Mouse (Mus musculus): ENCODE data around the gene Wfdc6a. TPM values are rescaled to one million over a fixed set of nuclear protein-coding genes. Genes with fewer than 3 reads are reported as not detected.

Wfdc6a gene
- total and polyA plus RNA-seq, 2 experiments from 2014 or later = not detected

- Histone ChIP-seq H3K27me3 (ENCODE audit: insufficient read depth, low read length) (no peaks in the 10 kb centered on the region), H3K4me2 (ENCODE audit: low read depth, low read length, poor library complexity, severe bottlenecking) (peak overlapping the region; percentile 4; the same call in 1 of the 2 replicates), H3K4me1 (ENCODE audit: insufficient read depth, low read length) (no peaks in the 10 kb centered on the region; the same call in 1 of the 2 replicates), H3K9me3 (ENCODE audit: low read length) (no peaks in the 10 kb centered on the region), H3K9ac (replicated peaks; ENCODE audit: low read length, poor library complexity, severe bottlenecking) (no peak overlapping the region), H3K36me3 (ENCODE audit: insufficient read depth, low read length) (no peaks in the 10 kb centered on the region), H3K27ac (ENCODE audit: low read depth, low read length) (no peak overlapping the region), H3K4me3 (ENCODE audit: low read depth, low read length) (no peak overlapping the region)
- no peak for TF ChIP-seq CTCF (IDR thresholded peaks at IDR 0.05)
- peak; percentile 38; the same call in 1 of the 2 replicates for ATAC-seq (ENCODE audit: low FRiP score)
- WGBS = 10% methylated on average over 10 of the region's 10 CpGs
- DNase-seq (ENCODE audit: low spot score) = peak; percentile 11
Measured at GRCm38 (mm10) chr2:164549963-164550894, 35.0 kb downstream of the Wfdc6a start.

GRCm38 (mm10) chr2:164549338-164549737 is 35.9 kb downstream of the Wfdc6a start:
- 39% methylated on average over 4 of the region's 4 CpGs for WGBS

GRCm38 (mm10) chr2:164544454-164545097 is 40.7 kb downstream of the Wfdc6a start:
- no peaks in the 10 kb centered on the region for H3K36me3 ChIP-seq (ENCODE audit: insufficient read depth, low read length)
- H3K4me3 ChIP-seq (ENCODE audit: low read depth, low read length) = no peak overlapping the region
- no peak for TF ChIP-seq CTCF (IDR thresholded peaks at IDR 0.05)
- H3K9ac ChIP-seq (replicated peaks; ENCODE audit: low read length, poor library complexity, severe bottlenecking) = no peak overlapping the region
- H3K27ac ChIP-seq (ENCODE audit: low read depth, low read length) = no peak overlapping the region
- H3K27me3 ChIP-seq (ENCODE audit: insufficient read depth, low read length) = no peaks in the 10 kb centered on the region
- DNase-seq (ENCODE audit: low spot score) (no peak), ATAC-seq (ENCODE audit: low FRiP score) (no peak)
- no peaks in the 10 kb centered on the region for H3K4me1 ChIP-seq (ENCODE audit: insufficient read depth, low read length)
- H3K4me2 ChIP-seq (ENCODE audit: low read depth, low read length, poor library complexity, severe bottlenecking) = no peak overlapping the region
- WGBS = 55% methylated on average over 5 of the region's 5 CpGs
- H3K9me3 ChIP-seq (ENCODE audit: low read length) = no peaks in the 10 kb centered on the region

More at GRCm38 (mm10) chr2:164549338-164549737, 35.9 kb downstream of the Wfdc6a start:
- Histone ChIP-seq H3K4me2 (ENCODE audit: low read depth, low read length, poor library complexity, severe bottlenecking) (no peak overlapping the region), H3K27me3 (ENCODE audit: insufficient read depth, low read length) (no peaks in the 10 kb centered on the region), H3K36me3 (ENCODE audit: insufficient read depth, low read length) (no peaks in the 10 kb centered on the region), H3K27ac (ENCODE audit: low read depth, low read length) (no peak overlapping the region), H3K4me1 (ENCODE audit: insufficient read depth, low read length) (no peaks in the 10 kb centered on the region; the same call in 1 of the 2 replicates), H3K9me3 (ENCODE audit: low read length) (no peaks in the 10 kb centered on the region), H3K9ac (replicated peaks; ENCODE audit: low read length, poor library complexity, severe bottlenecking) (no peak overlapping the region), H3K4me3 (ENCODE audit: low read depth, low read length) (no peak overlapping the region)
- DNase-seq (ENCODE audit: low spot score) = no peak
- ATAC-seq (ENCODE audit: low FRiP score) = no peak
- TF ChIP-seq CTCF (IDR thresholded peaks at IDR 0.05) = no peak

GRCm38 (mm10) chr2:164543745-164544144 is 41.5 kb downstream of the Wfdc6a start:
- no peaks in the 10 kb centered on the region for H3K4me1 ChIP-seq (ENCODE audit: insufficient read depth, low read length)
- H3K36me3 ChIP-seq (ENCODE audit: insufficient read depth, low read length) = no peaks in the 10 kb centered on the region
- H3K4me3 ChIP-seq (ENCODE audit: low read depth, low read length) = no peak overlapping the region
- H3K4me2 ChIP-seq (ENCODE audit: low read depth, low read length, poor library complexity, severe bottlenecking) = no peak overlapping the region
- WGBS = 76% methylated on average over 2 of the region's 2 CpGs
- H3K9ac ChIP-seq (replicated peaks; ENCODE audit: low read length, poor library complexity, severe bottlenecking) = no peak overlapping the region
- no peak overlapping the region for H3K27ac ChIP-seq (ENCODE audit: low read depth, low read length)
- DNase-seq (ENCODE audit: low spot score) (no peak), ATAC-seq (ENCODE audit: low FRiP score) (no peak)
- H3K27me3 ChIP-seq (ENCODE audit: insufficient read depth, low read length) = no peaks in the 10 kb centered on the region
- no peaks in the 10 kb centered on the region for H3K9me3 ChIP-seq (ENCODE audit: low read length)
- no peak for TF ChIP-seq CTCF (IDR thresholded peaks at IDR 0.05)

- no peaks in the 10 kb centered on the region for H3K36me3 ChIP-seq (ENCODE audit: insufficient read depth, low read length)
- no peak overlapping the region for H3K9ac ChIP-seq (replicated peaks; ENCODE audit: low read length, poor library complexity, severe bottlenecking)
- no peak overlapping the region for H3K27ac ChIP-seq (ENCODE audit: low read depth, low read length)
- ATAC-seq (ENCODE audit: low FRiP score) (no peak), DNase-seq (ENCODE audit: low spot score) (no peak)
- 87% methylated on average over 7 of the region's 7 CpGs for WGBS
- H3K27me3 ChIP-seq (ENCODE audit: insufficient read depth, low read length) = no peaks in the 10 kb centered on the region
- no peaks in the 10 kb centered on the region for H3K4me1 ChIP-seq (ENCODE audit: insufficient read depth, low read length)
- no peak overlapping the region for H3K4me3 ChIP-seq (ENCODE audit: low read depth, low read length)
- no peak for TF ChIP-seq CTCF (IDR thresholded peaks at IDR 0.05)
- no peak overlapping the region for H3K4me2 ChIP-seq (ENCODE audit: low read depth, low read length, poor library complexity, severe bottlenecking)
- no peaks in the 10 kb centered on the region for H3K9me3 ChIP-seq (ENCODE audit: low read length)
Measured at GRCm38 (mm10) chr2:164542598-164542997, 42.6 kb downstream of the Wfdc6a start.

GRCm38 (mm10) chr2:164542132-164542531 is 43.1 kb downstream of the Wfdc6a start:
- TF ChIP-seq CTCF (IDR thresholded peaks at IDR 0.05) = no peak
- no peaks in the 10 kb centered on the region for H3K36me3 ChIP-seq (ENCODE audit: insufficient read depth, low read length)
- no peaks in the 10 kb centered on the region for H3K27me3 ChIP-seq (ENCODE audit: insufficient read depth, low read length)
- DNase-seq (ENCODE audit: low spot score) = no peak
- H3K27ac ChIP-seq (ENCODE audit: low read depth, low read length) = no peak overlapping the region
- 69% methylated on average over 5 of the region's 5 CpGs for WGBS
- H3K9me3 ChIP-seq (ENCODE audit: low read length) = no peaks in the 10 kb centered on the region
- H3K4me3 ChIP-seq (ENCODE audit: low read depth, low read length) = no peak overlapping the region
- ATAC-seq (ENCODE audit: low FRiP score) = no peak
- H3K9ac ChIP-seq (replicated peaks; ENCODE audit: low read length, poor library complexity, severe bottlenecking) = no peak overlapping the region
- H3K4me2 ChIP-seq (ENCODE audit: low read depth, low read length, poor library complexity, severe bottlenecking) = no peak overlapping the region
- no peaks in the 10 kb centered on the region for H3K4me1 ChIP-seq (ENCODE audit: insufficient read depth, low read length)

All from midbrain, postnatal 0 days (tissue).